Mouse (Mus musculus) ovary, postnatal 36 days (tissue): ENCODE measurements around the gene Gm1043.
A peak's percentile ranks its signal among the peaks of the same experiment; 100 is the strongest.

ENCODE experiments used
- DNase-seq: peaks from one replicate; pipeline ENCODE4 v3.0.0; 2022; ENCODE audit warnings: low spot score, mixed read lengths

Gm1043 gene

GRCm38 (mm10) chr5:37243169-37243886, 158.2 kb downstream of the Gm1043 start:
- peak; percentile 62 for DNase-seq

DNA sequence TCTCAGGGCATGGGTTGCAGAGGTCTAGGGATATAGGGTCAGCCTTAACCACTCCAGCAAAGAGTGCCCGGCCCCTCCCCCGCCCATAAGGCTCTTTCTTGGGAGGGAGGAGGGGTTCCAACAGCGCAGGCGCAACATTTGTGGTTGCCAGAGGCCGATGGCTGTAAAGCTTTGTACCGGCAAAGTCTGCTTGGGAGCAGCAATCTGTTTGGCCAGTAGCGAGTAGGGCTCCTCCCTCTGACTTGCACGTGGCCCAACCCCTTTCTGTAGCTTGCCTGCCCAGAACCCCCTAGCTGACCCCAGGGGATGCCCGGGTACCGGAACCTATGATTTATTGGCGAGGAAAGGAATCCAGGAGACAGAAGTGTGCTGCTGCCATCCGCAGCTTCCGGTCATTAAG, 159.0 kb downstream of the Gm1043 start:
- DNase-seq: no peak

GRCm38 (mm10) chr5:37244666-37245242, 159.6 kb downstream of the Gm1043 start:
- no peak for DNase-seq

- peak; percentile 11 for DNase-seq
Observed at GRCm38 (mm10) chr5:37245651-37246050, 160.5 kb downstream of the Gm1043 start.

- no peak for DNase-seq
Observed at GRCm38 (mm10) chr5:37246138-37246910, 161.2 kb downstream of the Gm1043 start.

DNA sequence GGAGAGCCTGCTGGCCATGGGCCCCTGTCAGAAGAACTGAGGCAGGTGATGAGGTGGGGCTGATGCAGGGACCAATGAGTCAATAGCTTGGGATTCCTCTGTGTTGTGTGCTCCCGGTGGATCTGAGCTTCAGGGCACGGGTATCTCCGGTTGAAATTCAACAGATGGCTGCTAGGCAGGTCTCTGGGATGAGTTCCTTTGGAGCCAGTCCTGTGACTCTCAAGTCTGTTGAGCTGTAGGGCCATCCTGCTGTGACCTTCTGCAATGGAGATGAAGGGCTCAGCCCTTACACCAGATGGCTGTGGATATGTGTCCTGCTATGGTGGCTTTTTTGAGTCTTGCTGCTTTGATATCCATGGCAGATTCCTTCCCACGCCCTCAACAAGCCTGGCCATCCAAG, 162.3 kb downstream of the Gm1043 start:
- DNase-seq: no peak

DNA sequence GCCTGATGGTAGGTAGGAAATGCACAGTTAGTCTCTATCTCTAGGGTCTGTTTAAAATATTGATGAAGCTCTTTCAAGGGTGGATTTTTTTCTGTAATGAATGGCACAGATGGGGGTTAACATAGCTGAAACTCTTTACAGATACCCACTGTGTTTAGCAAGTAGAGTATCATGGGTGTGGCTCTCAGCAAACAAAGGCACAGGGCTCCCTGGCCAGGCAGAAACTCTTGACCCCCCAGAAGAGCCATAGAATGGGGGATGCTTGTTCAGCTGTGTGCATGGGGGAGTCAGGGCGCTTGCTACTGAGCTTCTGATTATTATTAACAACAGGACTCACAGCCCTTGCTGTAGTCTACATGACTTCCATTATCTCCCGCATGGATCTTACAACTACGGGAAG, 163.7 kb downstream of the Gm1043 start:
- no peak for DNase-seq

DNA sequence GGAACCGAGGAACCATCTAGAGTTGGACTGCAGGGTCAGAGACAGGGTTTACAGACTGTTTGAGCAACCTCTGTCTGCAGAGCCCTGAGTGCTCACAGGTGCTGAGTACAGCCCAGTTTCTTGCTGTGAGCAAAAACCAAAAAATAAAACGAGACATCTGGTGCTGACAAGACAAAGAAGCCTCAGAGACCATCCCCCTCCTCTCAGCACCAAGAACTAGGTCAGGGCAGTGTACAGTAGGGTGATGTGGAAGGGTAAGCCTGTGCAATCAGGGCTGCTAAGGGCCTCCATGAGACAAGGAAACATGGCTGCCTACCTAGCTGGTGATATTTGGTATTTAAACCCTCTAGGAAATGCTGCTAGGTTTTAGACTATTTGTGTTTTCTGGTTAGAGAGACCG, 166.4 kb downstream of the Gm1043 start:
- no peak for DNase-seq

GRCm38 (mm10) chr5:37252101-37252804, 167.1 kb downstream of the Gm1043 start:
- no peak for DNase-seq

DNA sequence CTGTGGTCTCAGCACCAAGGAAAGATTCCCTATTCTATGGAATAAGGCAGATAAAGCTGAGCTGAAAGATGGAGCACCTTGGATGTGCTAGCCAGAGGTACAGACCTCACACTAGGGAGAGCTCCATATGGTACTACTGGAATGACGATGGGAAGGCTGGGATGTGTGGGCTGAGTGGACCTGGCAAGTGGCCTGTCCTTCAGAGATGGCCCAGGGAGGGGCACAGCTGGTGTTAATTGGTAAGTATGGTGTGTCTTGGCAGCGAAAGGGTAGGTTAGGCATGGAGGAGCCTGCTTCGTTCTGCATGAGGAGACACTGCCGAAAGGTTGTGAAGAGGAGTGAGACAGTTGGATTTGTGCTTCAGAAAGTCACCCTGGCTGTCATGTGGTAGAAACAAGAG, 169.4 kb downstream of the Gm1043 start:
- DNase-seq: no peak

- DNase-seq: no peak
Observed at GRCm38 (mm10) chr5:37256823-37257222, 171.7 kb downstream of the Gm1043 start.

DNA sequence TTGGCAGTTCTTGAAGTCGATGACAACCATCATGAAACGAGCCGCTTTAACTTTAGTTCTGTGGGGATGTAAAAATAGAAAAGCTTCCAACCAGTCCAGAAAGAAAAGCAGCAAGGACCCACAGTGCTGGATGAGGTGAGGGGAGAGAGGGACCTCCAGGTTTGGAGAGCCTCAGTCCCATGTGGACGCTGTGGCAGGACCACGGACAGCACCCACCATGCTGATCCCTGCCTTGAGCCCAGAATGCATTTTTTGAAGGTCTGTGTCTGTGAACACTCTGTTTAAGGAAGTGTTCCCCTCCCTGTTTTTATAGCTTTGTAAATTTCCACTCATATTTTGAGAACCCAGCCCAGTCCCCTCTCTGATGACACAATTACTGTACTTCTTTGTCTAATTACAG, 172.1 kb downstream of the Gm1043 start:
- DNase-seq: peak; percentile 36

- no peak for DNase-seq
Observed at GRCm38 (mm10) chr5:37261734-37262133, 176.6 kb downstream of the Gm1043 start.

GRCm38 (mm10) chr5:37263816-37264215, 178.6 kb downstream of the Gm1043 start:
- no peak for DNase-seq
